8 mouse cellular contexts compared by ENCODE assay signal in genomic region chr15:98893940-98894745, GRCm38 (mm10). TPM values are rescaled to one million over a fixed set of nuclear protein-coding genes. Genes with fewer than 3 reads are reported as not detected.
DNase-seq lines count a peak whose midpoint lies in the region; ATAC-seq and TF ChIP-seq lines count a peak whose summit lies in the region.

Gene Rhebl1, minus strand, starts transcription at chr15:98894540.

- ATAC-seq in inflammation-experienced regulatory T-cells, adult 6 months, result peak; percentile 24
- 0 out of 2 replicates have a peak, but pooled peaks have one; percentile 17 for ATAC-seq in neural tube, embryonic 15.5 days (ENCODE audit: low FRiP score)

- no peak for TF ChIP-seq CTCF in lung, adult 2 months (IDR thresholded peaks at IDR 0.05; ENCODE audit: insufficient read depth, low read length)

- H3K36me3 ChIP-seq in forebrain, embryonic 10.5 days (replicated peaks), result no peaks in the 10 kb centered on the region
- no peaks in the 10 kb centered on the region for H3K36me3 ChIP-seq in neural tube, embryonic 15.5 days

- peak within 1 kb of the TSS; percentile 96 for H3K4me2 ChIP-seq in neural tube, embryonic 15.5 days

- under 1% methylated on average over 77 of the region's 77 CpGs for WGBS in forebrain, embryonic 10.5 days
- WGBS in lung, adult 2 months, result under 1% methylated on average over 77 of the region's 77 CpGs
- under 1% methylated on average over 72 of the region's 77 CpGs for WGBS in neural tube, embryonic 15.5 days

- peak in 1 of 2 experiments; percentile 71 for DNase-seq in left cerebral cortex, postnatal 10 days (ENCODE audit: extremely low spot score in 1 of 2, low spot score in 2 of 2)
- DNase-seq in left cerebral cortex, postnatal 14 days (ENCODE audit: low spot score in 2 of 2), result no peak
- DNase-seq in adrenal gland, postnatal 14 days, result peak; percentile 66
- DNase-seq in forebrain, embryonic 10.5 days (ENCODE audit: extremely low spot score, low spot score), result peak; percentile 51
- DNase-seq in lung, adult 2 months, result peak; percentile 52
- DNase-seq in natural killer cell, adult 2 months (ENCODE audit: low spot score in 2 of 2), result no peak

- peak within 1 kb of the TSS; percentile 78 for H3K27ac ChIP-seq in forebrain, embryonic 10.5 days
- H3K27ac ChIP-seq in neural tube, embryonic 15.5 days (replicated peaks), result no peak within 1 kb of the TSS

- peaks cover 91% of the 10 kb centered on the region for H3K27me3 ChIP-seq in forebrain, embryonic 10.5 days (ENCODE audit: poor library complexity, severe bottlenecking)
- H3K27me3 ChIP-seq in neural tube, embryonic 15.5 days (replicated peaks), result peaks cover 76% of the 10 kb centered on the region

- intact Hi-C loops in left cerebral cortex, postnatal 10 days (cut with DNase I), result loop anchor here (5.0 kb wide), 1 partner anchor 103 kb away; no protein-coding TSS in a partner anchor
- intact Hi-C loops in left cerebral cortex, postnatal 14 days (cut with DNase I), result loop anchor here (5.0 kb wide), 1 partner anchor 33 kb away; no protein-coding TSS in a partner anchor

- peak; percentile 29; the same call in 1 of the 2 replicates for TF ChIP-seq POLR2A in lung, adult 2 months (IDR thresholded peaks at IDR 0.05; ENCODE audit: borderline replicate concordance, extremely low read depth, low read depth, low read length)

- no peaks in the 10 kb centered on the region for H3K9me3 ChIP-seq in forebrain, embryonic 10.5 days
- H3K9me3 ChIP-seq in neural tube, embryonic 15.5 days (replicated peaks), result no peaks in the 10 kb centered on the region

- H3K4me3 ChIP-seq in forebrain, embryonic 10.5 days, result peak within 1 kb of the TSS; percentile 59
- H3K4me3 ChIP-seq in lung, adult 2 months (replicated peaks; ENCODE audit: extremely low read depth, low read depth, low read length), result peak within 1 kb of the TSS; percentile 61
- H3K4me3 ChIP-seq in neural tube, embryonic 15.5 days (replicated peaks), result peak within 1 kb of the TSS; percentile 49

- peaks cover 63% of the 10 kb centered on the region for H3K4me1 ChIP-seq in forebrain, embryonic 10.5 days
- peaks cover 21% of the 10 kb centered on the region for H3K4me1 ChIP-seq in lung, adult 2 months (ENCODE audit: control insufficient read depth, insufficient read depth, low read length)
- H3K4me1 ChIP-seq in neural tube, embryonic 15.5 days, result peaks cover 47% of the 10 kb centered on the region

- H3K9ac ChIP-seq in neural tube, embryonic 15.5 days (replicated peaks), result peak within 1 kb of the TSS; percentile 21; the same call in 1 of the 2 replicates

RNA-seq across cellular contexts. Expression of gene Rhebl1, which starts in this region (rescaled TPM):
- total RNA-seq in left cerebral cortex, postnatal 10 days (2021), result 10 to 100 TPM; 11.2 to 14.1 TPM
- total RNA-seq in left cerebral cortex, postnatal 14 days (2021), result 1 to 10 TPM; 8.6 to 9.3 TPM
- 3.0 and 3.6 TPM in 2 replicates for total RNA-seq in adrenal gland, postnatal 14 days (2021)
- polyA plus RNA-seq in forebrain, embryonic 10.5 days (2016; fragmentation: Nextera tagmentation; extraction: Ambion mirVana), result 22.2 and 25.9 TPM in 2 replicates
- 10 to 100 TPM in 2 of 3 experiments, 1 to 10 TPM in 1; 9.5 to 13.0 (median 10.8) TPM for polyA plus RNA-seq in inflammation-experienced regulatory T-cells, adult 6 months (2017; shearing (Covaris generic))
- polyA plus RNA-seq in lung, adult 2 months (2012; rRNA removed), result 5.4 and 5.6 TPM in 2 replicates
- 27.0 and 33.2 TPM in 2 replicates for polyA plus RNA-seq in neural tube, embryonic 15.5 days (2015; fragmentation: Nextera tagmentation; extraction: Ambion mirVana)

Comparison
In these comparisons a context has a peak if more than half of its experiments do, and no peak if none do; other contexts are left out.
1. DNase-seq: peak in adrenal gland, postnatal 14 days (single experiment), forebrain, embryonic 10.5 days (single experiment) and lung, adult 2 months (single experiment); none in left cerebral cortex, postnatal 14 days (0 of 2) and natural killer cell, adult 2 months (0 of 2).
2. Peak in every context shown above with its lines, with median percentiles within 50 percentile points of each other: H3K4me3 ChIP-seq.